Mouse (Mus musculus) myocyte (in vitro differentiated cells): ENCODE measurements around the gene Rab10.

Source experiments
- CEBPB ChIP-seq: IDR thresholded peaks from 2 replicates; pipeline ENCODE4 v1.6.1; 2011; ENCODE audit warnings: mild to moderate bottlenecking, moderate library complexity; ENCODE audit not compliant: poor library complexity, insufficient read depth, severe bottlenecking
- E2F4 ChIP-seq: IDR thresholded peaks from one replicate; pipeline ENCODE4 v1.6.1; 2011; ENCODE audit warnings: mild to moderate bottlenecking, control low read depth, moderate library complexity; ENCODE audit not compliant: insufficient read depth
- MAX ChIP-seq: IDR thresholded peaks from one replicate; pipeline ENCODE4 v1.6.1; 2011; ENCODE audit warnings: low read depth, mild to moderate bottlenecking, control low read depth
- MYOD1 ChIP-seq, 3 experiments: IDR thresholded peaks; one replicate each; pipeline ENCODE4 v1.6.1; 2011; ENCODE audit warnings: control low read depth in 2 of 3, low read depth in 2 of 3, mild to moderate bottlenecking in 2 of 3, moderate library complexity in 1 of 3; ENCODE audit not compliant: insufficient read length in 2 of 3, control insufficient read depth in 1 of 3
- MYOG ChIP-seq, 3 experiments: IDR thresholded peaks; one replicate each; pipeline ENCODE4 v1.6.1; 2011; ENCODE audit warnings: control low read depth in 2 of 3, low read depth in 2 of 3, mild to moderate bottlenecking in 2 of 3; ENCODE audit not compliant: insufficient read length in 2 of 3, control insufficient read depth in 1 of 3, insufficient read depth in 1 of 3
- POLR2A ChIP-seq: IDR thresholded peaks from one replicate; pipeline ENCODE4 v1.6.1; 2011; ENCODE audit warnings: low read depth, mild to moderate bottlenecking, control low read depth, moderate library complexity; ENCODE audit not compliant: insufficient read length
- POLR2AphosphoS2 ChIP-seq: IDR thresholded peaks from one replicate; pipeline ENCODE4 v1.6.1; 2011; ENCODE audit warnings: low read depth, control low read depth; ENCODE audit not compliant: insufficient read length
- SRF ChIP-seq: IDR thresholded peaks from one replicate; pipeline ENCODE4 v1.6.1; 2011; ENCODE audit warnings: low read depth; ENCODE audit not compliant: control insufficient read depth, insufficient read length
- TCF12 ChIP-seq: IDR thresholded peaks from one replicate; pipeline ENCODE4 v1.6.1; 2011; ENCODE audit warnings: mild to moderate bottlenecking, control low read depth; ENCODE audit not compliant: poor library complexity, insufficient read depth, severe bottlenecking
- TCF3 ChIP-seq: IDR thresholded peaks from one replicate; pipeline ENCODE4 v1.6.1; 2011; ENCODE audit warnings: low read depth, control low read depth; ENCODE audit not compliant: insufficient read length
- USF1 ChIP-seq: IDR thresholded peaks from one replicate; pipeline ENCODE4 v1.6.1; 2011; ENCODE audit warnings: low read depth, mild to moderate bottlenecking, control low read depth, moderate library complexity

DNA sequence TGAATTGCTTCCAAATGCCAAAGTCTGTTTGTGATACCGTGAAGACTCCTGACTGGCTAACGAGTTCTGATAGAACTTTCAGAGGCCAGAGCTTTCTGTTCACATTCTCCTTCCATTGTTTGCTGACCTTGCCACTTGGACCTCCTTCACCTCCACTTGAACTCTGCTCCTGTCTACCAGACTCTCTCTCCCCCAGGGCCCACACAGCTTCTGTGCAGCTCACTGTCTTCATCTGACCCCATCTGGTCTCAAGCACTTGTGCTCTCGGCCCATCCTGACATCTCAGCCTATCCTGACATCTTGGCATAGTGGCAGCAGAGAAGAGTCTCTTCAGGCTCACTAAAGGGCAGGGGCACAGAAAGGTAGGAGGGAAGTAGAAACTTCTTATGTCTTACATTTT is 7.2 kb upstream of the Rab10 start:
- no peak for TF ChIP-seq MYOD1 (IDR thresholded peaks at IDR 0.05; ENCODE audit: control insufficient read depth in 1 of 3, insufficient read length in 2 of 3, low read depth in 2 of 3)
- no peak for TF ChIP-seq POLR2A
- no peak for TF ChIP-seq MYOG (IDR thresholded peaks at IDR 0.05; ENCODE audit: control insufficient read depth in 1 of 3, insufficient read depth in 1 of 3, insufficient read length in 2 of 3, low read depth in 2 of 3)
- no peak for TF ChIP-seq CEBPB
- TF ChIP-seq USF1: no peak
- TF ChIP-seq POLR2AphosphoS2: no peak
- no peak for TF ChIP-seq E2F4
- TF ChIP-seq TCF12: no peak
- no peak for TF ChIP-seq MAX
- no peak for TF ChIP-seq TCF3
- no peak for TF ChIP-seq SRF
